Comparison of ENCODE assay signal across 8 mouse cellular contexts in genomic region chr7:7209313-7210151, GRCm38 (mm10). TPM values are rescaled to one million over a fixed set of nuclear protein-coding genes. Genes with fewer than 3 reads are reported as not detected.
A peak's percentile ranks its signal among the peaks of the same experiment; 100 is the strongest.
DNase-seq lines count a peak whose midpoint lies in the region; ATAC-seq lines count a peak whose summit lies in the region.
"Not testable (repeated sequence)": the region's sequence is repeated elsewhere in the genome, so short reads cannot be mapped to it uniquely, and the experiment has no call there.

Zfp772 (minus strand) TSS chr7:7209998.

- ATAC-seq in forebrain, embryonic 12.5 days (ENCODE audit: low FRiP score); liver, embryonic 13.5 days (ENCODE audit: low read depth); stomach, embryonic 16.5 days (ENCODE audit: insufficient read depth, low FRiP score): not testable (repeated sequence)

- intact Hi-C loops in heart, postnatal 36 days (cut with DNase I): not testable (repeated sequence)

- not testable (repeated sequence) for H3K4me1 ChIP-seq in forebrain, embryonic 12.5 days; liver, embryonic 13.5 days (replicated peaks); stomach, embryonic 16.5 days (ENCODE audit: control insufficient read depth, insufficient read depth, low read length)

- peak within 1 kb of the TSS; percentile 49 for H3K4me3 ChIP-seq in forebrain, embryonic 12.5 days (replicated peaks)
- H3K4me3 ChIP-seq in liver, embryonic 13.5 days (replicated peaks): peak within 1 kb of the TSS; percentile 64
- H3K4me3 ChIP-seq in stomach, embryonic 16.5 days (replicated peaks; ENCODE audit: low read length): peak within 1 kb of the TSS; percentile 55

- H3K9me3 ChIP-seq in forebrain, embryonic 12.5 days; liver, embryonic 13.5 days (replicated peaks); stomach, embryonic 16.5 days (replicated peaks; ENCODE audit: control insufficient read depth, low read length): not testable (repeated sequence)

- peak within 1 kb of the TSS; percentile 38; the same call in 1 of the 2 replicates for H3K9ac ChIP-seq in forebrain, embryonic 12.5 days
- H3K9ac ChIP-seq in liver, embryonic 13.5 days: peak within 1 kb of the TSS; percentile 63
- peak within 1 kb of the TSS; percentile 65 for H3K9ac ChIP-seq in stomach, embryonic 16.5 days (ENCODE audit: low read length)

- 2% methylated on average over 24 of the region's 24 CpGs for WGBS in forebrain, embryonic 12.5 days
- 2% methylated on average over 24 of the region's 24 CpGs for WGBS in liver, embryonic 13.5 days (ENCODE audit: insufficient replicate concordance)
- WGBS in stomach, embryonic 16.5 days: under 1% methylated on average over 24 of the region's 24 CpGs

- not testable (repeated sequence) for H3K36me3 ChIP-seq in forebrain, embryonic 12.5 days (replicated peaks); liver, embryonic 13.5 days; stomach, embryonic 16.5 days (ENCODE audit: control insufficient read depth, insufficient read depth, low read length)

- H3K27me3 ChIP-seq in forebrain, embryonic 12.5 days; liver, embryonic 13.5 days; stomach, embryonic 16.5 days (ENCODE audit: control insufficient read depth, insufficient read depth, low read length): not testable (repeated sequence)

- DNase-seq in CD4-positive, CD25-positive, alpha-beta regulatory T cell, adult 2 months (ENCODE audit: low read depth, low spot score): peak; percentile 73
- peak; percentile 40 for DNase-seq in cerebellum, adult 11 months
- DNase-seq in heart, postnatal 36 days: peak; percentile 32 to 39
- peak; percentile 41 to 54 for DNase-seq in kidney, postnatal 36 days
- peak; percentile 52 for DNase-seq in liver, embryonic 13.5 days
- DNase-seq in naive thymus-derived CD4-positive, alpha-beta T cell, adult 2 months (ENCODE audit: low read depth): peak; percentile 72

- not testable (repeated sequence) for H3K27ac ChIP-seq in forebrain, embryonic 12.5 days; liver, embryonic 13.5 days
- peak within 1 kb of the TSS; percentile 67; the same call in 1 of the 2 replicates for H3K27ac ChIP-seq in stomach, embryonic 16.5 days (ENCODE audit: low read length)

- peak within 1 kb of the TSS; percentile 57 for H3K4me2 ChIP-seq in forebrain, embryonic 12.5 days
- peak within 1 kb of the TSS; percentile 69 for H3K4me2 ChIP-seq in liver, embryonic 13.5 days
- H3K4me2 ChIP-seq in stomach, embryonic 16.5 days (ENCODE audit: low read depth, low read length): peak within 1 kb of the TSS; percentile 62

RNA-seq across cellular contexts. Expression of gene Zfp772, which starts in this region (rescaled TPM):
- 9.3 and 9.5 TPM in 2 replicates for polyA plus RNA-seq in forebrain, embryonic 12.5 days (2016; fragmentation: Nextera tagmentation; extraction: Ambion mirVana)
- 1 to 10 TPM; 1.0 to 1.7 TPM for total RNA-seq in heart, postnatal 36 days (2021)
- 1.6 and 1.8 TPM in 2 replicates for polyA plus RNA-seq in liver, embryonic 13.5 days (2015; fragmentation: Nextera tagmentation; extraction: Ambion mirVana)
- 7.7 and 9.7 TPM in 2 replicates for polyA plus RNA-seq in stomach, embryonic 16.5 days (2015; fragmentation: Nextera tagmentation; extraction: Ambion mirVana)
